Mouse (Mus musculus): ENCODE results near the gene Ube2c.

DNA sequence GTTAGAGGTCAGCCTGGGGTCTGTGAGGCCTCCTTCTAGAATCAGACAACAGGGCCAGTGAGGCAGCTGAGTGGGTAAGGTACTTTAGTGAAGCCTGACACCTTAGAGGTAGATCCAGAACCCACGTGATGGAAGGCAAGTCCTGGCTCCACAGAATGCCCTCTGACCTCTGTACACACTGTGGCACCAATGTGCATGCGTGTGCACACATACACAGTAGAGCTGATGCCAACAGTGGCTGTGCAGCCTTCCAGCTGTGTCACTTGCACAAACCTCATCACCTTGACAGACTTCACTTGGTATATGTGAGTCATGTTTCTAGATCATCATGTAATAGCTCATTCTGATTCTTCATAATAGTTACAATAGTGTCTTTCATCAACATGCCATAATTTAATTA, 17.2 kb upstream of the Ube2c start:
- TF ChIP-seq CTCF (IDR thresholded peaks at IDR 0.05) = no peak
- TF ChIP-seq EP300 (IDR thresholded peaks at IDR 0.05) = no peak

All from lung, postnatal 0 days (tissue).